Comparison of ENCODE assay signal across 27 mouse cellular contexts in genomic region chr15:62658695-62659094, GRCm38 (mm10).
"Had no signal": no experiment of that assay in that cellular context is flagged by ENCODE, and none has a peak within 500 bp of the region (broad histone marks: within the 10 kb centered on the region; RNA-seq: fewer than 3 reads in every experiment).

No protein-coding gene starts in this region.

- H3K4me3 ChIP-seq: kidney, embryonic 15.5 days; limb, embryonic 10.5 days; limb, embryonic 13.5 days; liver, embryonic 12.5 days; liver, embryonic 15.5 days; lung, embryonic 15.5 days; megakaryocyte, embryonic 14.5 days; midbrain, embryonic 10.5 days; midbrain, embryonic 13.5 days; neural tube, embryonic 12.5 days; neural tube, embryonic 15.5 days had no signal

- H3K4me2 ChIP-seq: kidney, embryonic 15.5 days; limb, embryonic 13.5 days; liver, embryonic 12.5 days; liver, embryonic 15.5 days; lung, embryonic 15.5 days; midbrain, embryonic 13.5 days; neural tube, embryonic 12.5 days; neural tube, embryonic 15.5 days had no signal

- H3K27me3 ChIP-seq: kidney, embryonic 15.5 days; limb, embryonic 13.5 days; liver, embryonic 12.5 days; liver, embryonic 15.5 days; lung, embryonic 15.5 days; megakaryocyte, embryonic 14.5 days; midbrain, embryonic 13.5 days; neural tube, embryonic 12.5 days; neural tube, embryonic 15.5 days had no signal

- ATAC-seq: liver, embryonic 12.5 days; midbrain, embryonic 13.5 days; midbrain, embryonic 16.5 days had no signal

- DNase-seq: kidney, adult 11 months; kidney, adult 8-10 months; kidney, postnatal 14 days; kidney, postnatal 4 days; layer of hippocampus, adult 9-11 months; liver; lung, adult 18-20 months; lung, postnatal 10 days; lung, postnatal 36 days; right cerebral cortex, adult 18-20 months; right cerebral cortex, postnatal 14 days; spleen, adult 18-20 months; thymus, adult 2 months; thymus, postnatal 14 days; thymus, postnatal 4 days had no signal

- H3K36me3 ChIP-seq: kidney, embryonic 15.5 days; limb, embryonic 10.5 days; limb, embryonic 13.5 days; liver, embryonic 12.5 days; liver, embryonic 15.5 days; lung, embryonic 15.5 days; midbrain, embryonic 10.5 days; midbrain, embryonic 13.5 days; neural tube, embryonic 12.5 days; neural tube, embryonic 15.5 days had no signal
